ENCODE assay signal across 9 mouse cellular contexts in genomic region chr5:92886141-92886540, GRCm38 (mm10).
DNase-seq lines count a peak whose midpoint lies in the region; ATAC-seq and TF ChIP-seq lines count a peak whose summit lies in the region.
"Had no signal": no experiment of that assay in that cellular context is flagged by ENCODE, and none has a peak within 500 bp of the region (broad histone marks: within the 10 kb centered on the region; RNA-seq: fewer than 3 reads in every experiment).

No protein-coding gene starts in this region.

- H3K4me1 ChIP-seq in lung, adult 2 months (ENCODE audit: control insufficient read depth, insufficient read depth, low read length), result peaks cover 30% of the 10 kb centered on the region
- H3K4me1 ChIP-seq in stomach, embryonic 16.5 days (ENCODE audit: control insufficient read depth, insufficient read depth, low read length), result peaks cover 5% of the 10 kb centered on the region; the same call in 1 of the 2 replicates
- H3K4me1 ChIP-seq: hindbrain, embryonic 12.5 days had no signal

- TF ChIP-seq POLR2A in lung, adult 2 months (IDR thresholded peaks at IDR 0.05; ENCODE audit: borderline replicate concordance, extremely low read depth, low read depth, low read length), result no peak

- 27% methylated on average over 4 of the region's 4 CpGs for WGBS in lung, adult 2 months
- WGBS in stomach, embryonic 16.5 days, result 34% methylated on average over 4 of the region's 4 CpGs

- no peaks in the 10 kb centered on the region for H3K27me3 ChIP-seq in stomach, embryonic 16.5 days (ENCODE audit: control insufficient read depth, insufficient read depth, low read length)
- H3K27me3 ChIP-seq: hindbrain, embryonic 12.5 days had no signal

- no peaks in the 10 kb centered on the region for H3K36me3 ChIP-seq in stomach, embryonic 16.5 days (ENCODE audit: control insufficient read depth, insufficient read depth, low read length)
- H3K36me3 ChIP-seq: hindbrain, embryonic 12.5 days had no signal

- DNase-seq in lung, adult 18-20 months, result peak; percentile 49 to 66
- no peak for DNase-seq in lung, adult 2 months
- peak; percentile 49 to 59 for DNase-seq in heart, postnatal 10 days
- peak; percentile 62 for DNase-seq in kidney, postnatal 36 days
- DNase-seq in urinary bladder, postnatal 36 days (ENCODE audit: low spot score in 2 of 2), result no peak
- DNase-seq in spleen, postnatal 10 days (ENCODE audit: low spot score in 2 of 2), result no peak

- intact Hi-C loops in heart, postnatal 10 days (cut with DNase I), result no loop called here

- peak; percentile 77 for ATAC-seq in stomach, embryonic 16.5 days (ENCODE audit: insufficient read depth, low FRiP score)
- ATAC-seq in activated CD4-positive, CD25-positive, alpha-beta regulatory T cell, adult 4 months, result no peak

- H3K9me3 ChIP-seq in stomach, embryonic 16.5 days (replicated peaks; ENCODE audit: control insufficient read depth, low read length), result no peaks in the 10 kb centered on the region
- H3K9me3 ChIP-seq: hindbrain, embryonic 12.5 days had no signal

- no peak overlapping the region for H3K9ac ChIP-seq in stomach, embryonic 16.5 days (ENCODE audit: low read length)
- H3K9ac ChIP-seq: hindbrain, embryonic 12.5 days had no signal

- peak overlapping the region; percentile 28 for H3K27ac ChIP-seq in stomach, embryonic 16.5 days (ENCODE audit: low read length)
- H3K27ac ChIP-seq: hindbrain, embryonic 12.5 days had no signal

- no peak overlapping the region for H3K4me3 ChIP-seq in lung, adult 2 months (replicated peaks; ENCODE audit: extremely low read depth, low read depth, low read length)
- H3K4me3 ChIP-seq in stomach, embryonic 16.5 days (replicated peaks; ENCODE audit: low read length), result no peak overlapping the region
- H3K4me3 ChIP-seq: hindbrain, embryonic 12.5 days had no signal

- H3K4me2 ChIP-seq in stomach, embryonic 16.5 days (ENCODE audit: low read depth, low read length), result no peak overlapping the region
- H3K4me2 ChIP-seq: hindbrain, embryonic 12.5 days had no signal

- TF ChIP-seq CTCF in lung, adult 2 months (IDR thresholded peaks at IDR 0.05; ENCODE audit: insufficient read depth, low read length), result no peak

Comparison
In these comparisons a context has a peak if more than half of its experiments do, and no peak if none do; other contexts are left out.
1. DNase-seq: peak in lung, adult 18-20 months (2 of 2), heart, postnatal 10 days (2 of 2) and kidney, postnatal 36 days (2 of 2); none in lung, adult 2 months (single experiment), urinary bladder, postnatal 36 days (0 of 2) and spleen, postnatal 10 days (0 of 2).